Mouse (Mus musculus): ENCODE data around the gene Susd4. TPM values are rescaled to one million over a fixed set of nuclear protein-coding genes. Genes with fewer than 3 reads are reported as not detected.

The Susd4 gene
- polyA plus RNA-seq, 1 experiment from 2014 or later = 26.0 TPM

DNA sequence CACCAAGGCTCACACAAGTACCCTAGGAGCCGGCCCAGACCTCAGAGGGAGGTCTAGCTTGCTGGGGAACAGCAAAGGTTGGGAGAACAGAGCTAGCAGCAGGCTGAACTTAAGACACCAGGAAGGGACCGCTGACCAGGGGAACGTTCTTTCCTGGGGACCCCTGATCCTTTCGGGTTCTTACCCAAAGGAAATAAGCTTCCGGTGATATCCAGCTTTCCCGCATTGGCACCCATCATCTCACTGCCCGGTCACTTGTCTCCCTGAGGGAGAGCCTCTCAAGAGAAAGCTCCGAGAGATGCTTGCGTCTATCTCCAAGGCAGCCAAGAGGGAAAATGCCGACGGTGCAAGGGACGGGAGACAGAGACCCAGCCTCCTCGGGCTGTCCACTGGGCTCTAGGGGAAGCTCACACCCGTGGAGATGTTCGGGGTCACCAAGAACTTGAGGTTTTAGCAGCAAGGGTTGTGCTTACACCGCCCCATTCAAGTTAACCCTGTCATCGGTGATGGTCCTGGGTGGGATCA lies 407 bp upstream of the Susd4 start:
- peak overlapping the region; percentile 67; the same call in 1 of the 2 replicates for H3K9ac ChIP-seq (ENCODE audit: low read depth, low read length)
- H3K27me3 ChIP-seq (ENCODE audit: insufficient read depth, low read length) = no peaks in the 10 kb centered on the region
- no peaks in the 10 kb centered on the region for H3K9me3 ChIP-seq (replicated peaks; ENCODE audit: low read length)
- peak overlapping the region; percentile 80 for H3K4me2 ChIP-seq (ENCODE audit: low read length)
- no peak for DNase-seq (ENCODE audit: low spot score)
- peak overlapping the region; percentile 66 for H3K4me3 ChIP-seq (replicated peaks; ENCODE audit: low read depth, low read length)
- no peak overlapping the region for H3K27ac ChIP-seq
- TF ChIP-seq CTCF (IDR thresholded peaks at IDR 0.05; ENCODE audit: low read depth) = no peak
- ATAC-seq (replicated peaks; ENCODE audit: low FRiP score, low read depth) = no peak
- no peaks in the 10 kb centered on the region for H3K36me3 ChIP-seq (ENCODE audit: insufficient read depth, low read length)
- 0 out of 2 replicates have a peak, but pooled peaks cover 3% of the 10 kb centered on the region for H3K4me1 ChIP-seq (replicated peaks; ENCODE audit: insufficient read depth, low read length)
- WGBS = 10% methylated on average over 17 of the region's 17 CpGs

DNA sequence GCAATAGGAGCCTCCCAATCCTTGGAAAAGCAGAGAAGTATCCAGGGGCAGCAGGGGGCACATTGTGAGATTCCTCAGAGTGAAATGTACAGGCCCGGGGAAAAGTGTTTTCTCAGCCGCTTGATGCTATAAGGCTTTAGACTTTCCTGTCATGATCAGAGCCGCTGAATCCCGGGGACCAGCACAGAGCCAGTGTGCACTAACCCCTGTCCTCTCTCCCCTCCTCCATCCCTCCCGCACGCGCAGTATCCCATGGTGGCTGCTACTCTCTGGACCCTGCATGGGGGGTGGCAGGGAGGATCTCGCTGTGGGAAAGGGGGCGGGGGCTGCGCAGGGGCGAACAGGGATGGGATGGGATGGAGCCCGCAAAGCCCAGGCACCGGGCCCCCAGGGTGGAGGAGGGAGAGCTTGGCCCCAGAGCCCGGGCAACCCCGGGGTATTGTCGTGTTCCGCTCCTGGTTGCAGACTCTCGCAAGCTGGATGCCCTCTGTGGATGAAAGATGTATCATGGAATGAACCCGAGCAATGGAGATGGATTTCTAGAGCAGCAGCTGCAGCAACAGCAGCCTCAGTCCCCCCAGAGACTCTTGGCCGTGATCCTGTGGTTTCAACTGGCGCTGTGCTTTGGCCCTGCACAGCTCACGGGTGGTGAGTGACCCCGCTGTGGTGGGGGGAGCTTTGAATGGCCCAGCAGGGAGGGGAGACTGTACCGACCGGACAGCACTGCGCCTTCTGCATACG lies 1.1 kb downstream of the Susd4 start:
- Histone ChIP-seq H3K27ac (peak overlapping the region; percentile 3; the same call in 1 of the 2 replicates), H3K9me3 (replicated peaks; ENCODE audit: low read length) (no peaks in the 10 kb centered on the region), H3K27me3 (ENCODE audit: insufficient read depth, low read length) (no peaks in the 10 kb centered on the region), H3K4me1 (replicated peaks; ENCODE audit: insufficient read depth, low read length) (0 out of 2 replicates have a peak, but pooled peaks cover 3% of the 10 kb centered on the region), H3K4me2 (ENCODE audit: low read length) (peak overlapping the region; percentile 80), H3K36me3 (ENCODE audit: insufficient read depth, low read length) (no peaks in the 10 kb centered on the region), H3K9ac (ENCODE audit: low read depth, low read length) (peak overlapping the region; percentile 67), H3K4me3 (replicated peaks; ENCODE audit: low read depth, low read length) (peak overlapping the region; percentile 66)
- DNase-seq (ENCODE audit: low spot score) (peak; percentile 59), ATAC-seq (replicated peaks; ENCODE audit: low FRiP score, low read depth) (peak; percentile 66)
- TF ChIP-seq CTCF (IDR thresholded peaks at IDR 0.05; ENCODE audit: low read depth) = no peak
- 3% methylated on average over 27 of the region's 27 CpGs for WGBS

DNA sequence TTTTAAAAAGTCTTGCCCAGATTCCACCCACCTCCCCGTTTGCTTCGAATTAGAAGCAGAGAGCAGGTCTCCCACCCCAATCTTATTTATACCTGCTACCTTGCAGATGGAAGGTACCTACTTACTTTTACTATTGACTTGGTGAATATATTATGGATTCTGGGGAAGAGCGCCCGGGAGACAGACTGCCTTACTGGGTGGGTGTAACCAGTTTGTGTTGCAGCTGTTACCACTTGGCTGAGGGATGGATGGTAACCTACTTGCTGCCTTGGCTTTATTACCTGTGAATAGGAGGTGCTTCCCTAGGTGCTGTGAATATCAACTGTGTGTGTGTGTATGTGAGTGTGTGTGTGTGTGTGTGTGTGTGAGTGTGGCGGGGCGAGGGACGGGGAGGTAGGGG lies 11.9 kb downstream of the Susd4 start:
- H3K4me3 ChIP-seq (replicated peaks; ENCODE audit: low read depth, low read length) = no peak overlapping the region
- DNase-seq (ENCODE audit: low spot score) (no peak), ATAC-seq (replicated peaks; ENCODE audit: low FRiP score, low read depth) (no peak)
- no peaks in the 10 kb centered on the region for H3K4me1 ChIP-seq (replicated peaks; ENCODE audit: insufficient read depth, low read length)
- no peak overlapping the region for H3K9ac ChIP-seq (ENCODE audit: low read depth, low read length)
- H3K27ac ChIP-seq = no peak overlapping the region
- no peaks in the 10 kb centered on the region for H3K9me3 ChIP-seq (replicated peaks; ENCODE audit: low read length)
- no peaks in the 10 kb centered on the region for H3K27me3 ChIP-seq (ENCODE audit: insufficient read depth, low read length)
- TF ChIP-seq CTCF (IDR thresholded peaks at IDR 0.05; ENCODE audit: low read depth) = no peak
- no peaks in the 10 kb centered on the region for H3K36me3 ChIP-seq (ENCODE audit: insufficient read depth, low read length)
- no peak overlapping the region for H3K4me2 ChIP-seq (ENCODE audit: low read length)
- 88% methylated on average over 7 of the region's 7 CpGs for WGBS

DNA sequence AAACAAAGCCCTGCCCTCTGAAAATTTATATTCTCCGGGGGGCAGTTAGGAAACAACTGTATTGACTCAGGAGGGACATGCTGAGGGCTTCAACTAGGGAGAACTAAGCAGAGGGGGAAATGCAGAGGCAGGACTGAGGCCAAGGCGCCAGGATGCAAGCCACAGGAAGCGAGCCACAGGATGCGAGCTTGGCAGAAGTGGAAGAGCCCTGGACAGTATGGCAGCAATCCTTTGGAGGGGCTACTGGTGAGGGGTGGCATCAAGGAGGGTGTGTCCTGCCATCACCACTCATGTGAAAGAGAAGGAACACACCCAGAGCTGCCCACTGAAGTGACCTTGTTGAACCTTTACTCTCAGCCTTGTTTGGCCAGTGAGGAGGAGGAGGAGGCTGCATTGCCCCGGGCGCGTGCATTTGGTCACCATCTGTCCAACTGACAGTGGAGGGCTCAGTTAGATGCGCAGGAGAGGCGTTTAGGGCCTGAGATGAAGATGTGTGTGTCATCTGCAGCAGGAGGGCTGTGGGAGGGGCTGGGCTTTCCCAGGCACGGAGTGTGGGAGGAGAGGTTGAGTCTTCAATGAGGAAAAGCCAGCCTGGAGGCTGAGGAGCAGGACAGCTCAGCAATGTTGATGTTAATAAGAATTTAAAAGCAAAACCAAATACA lies 13.2 kb downstream of the Susd4 start:
- 37% methylated on average over 10 of the region's 10 CpGs for WGBS
- H3K36me3 ChIP-seq (ENCODE audit: insufficient read depth, low read length) = no peaks in the 10 kb centered on the region
- no peak for TF ChIP-seq CTCF (IDR thresholded peaks at IDR 0.05; ENCODE audit: low read depth)
- ATAC-seq (replicated peaks; ENCODE audit: low FRiP score, low read depth) (no peak; the same call in 1 of the 2 replicates), DNase-seq (ENCODE audit: low spot score) (peak; percentile 57)
- no peak overlapping the region for H3K27ac ChIP-seq
- no peaks in the 10 kb centered on the region for H3K4me1 ChIP-seq (replicated peaks; ENCODE audit: insufficient read depth, low read length)
- no peak overlapping the region for H3K4me3 ChIP-seq (replicated peaks; ENCODE audit: low read depth, low read length)
- H3K27me3 ChIP-seq (ENCODE audit: insufficient read depth, low read length) = no peaks in the 10 kb centered on the region
- no peak overlapping the region for H3K4me2 ChIP-seq (ENCODE audit: low read length)
- no peaks in the 10 kb centered on the region for H3K9me3 ChIP-seq (replicated peaks; ENCODE audit: low read length)
- no peak overlapping the region for H3K9ac ChIP-seq (ENCODE audit: low read depth, low read length)

DNA sequence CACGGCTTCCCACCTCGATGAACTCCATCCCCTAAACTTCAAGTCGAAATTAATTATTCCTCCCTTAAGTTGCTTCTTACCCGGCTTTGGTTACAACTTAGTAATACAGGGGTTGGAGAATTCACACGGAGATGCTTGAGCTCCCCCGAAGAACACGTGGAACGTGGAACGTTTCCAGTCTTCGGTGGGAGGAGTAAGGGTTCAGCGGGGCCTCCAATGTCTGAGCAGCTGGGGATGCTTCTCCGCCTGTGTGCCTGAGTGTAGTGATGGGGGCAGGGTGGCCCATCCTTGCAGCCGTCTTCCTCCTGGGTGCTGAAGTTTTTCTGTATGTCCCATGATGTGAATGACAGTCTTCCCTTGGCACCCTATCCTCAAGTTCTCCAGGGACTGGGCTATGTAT lies 14.6 kb downstream of the Susd4 start:
- Histone ChIP-seq H3K36me3 (ENCODE audit: insufficient read depth, low read length) (no peaks in the 10 kb centered on the region), H3K9me3 (replicated peaks; ENCODE audit: low read length) (no peaks in the 10 kb centered on the region), H3K9ac (ENCODE audit: low read depth, low read length) (no peak overlapping the region), H3K27me3 (ENCODE audit: insufficient read depth, low read length) (no peaks in the 10 kb centered on the region), H3K4me1 (replicated peaks; ENCODE audit: insufficient read depth, low read length) (no peaks in the 10 kb centered on the region), H3K4me3 (replicated peaks; ENCODE audit: low read depth, low read length) (no peak overlapping the region), H3K4me2 (ENCODE audit: low read length) (no peak overlapping the region), H3K27ac (no peak overlapping the region)
- no peak for DNase-seq (ENCODE audit: low spot score)
- WGBS = 67% methylated on average over 13 of the region's 13 CpGs
- no peak; the same call in 1 of the 2 replicates for ATAC-seq (replicated peaks; ENCODE audit: low FRiP score, low read depth)
- TF ChIP-seq CTCF (IDR thresholded peaks at IDR 0.05; ENCODE audit: low read depth) = no peak

DNA sequence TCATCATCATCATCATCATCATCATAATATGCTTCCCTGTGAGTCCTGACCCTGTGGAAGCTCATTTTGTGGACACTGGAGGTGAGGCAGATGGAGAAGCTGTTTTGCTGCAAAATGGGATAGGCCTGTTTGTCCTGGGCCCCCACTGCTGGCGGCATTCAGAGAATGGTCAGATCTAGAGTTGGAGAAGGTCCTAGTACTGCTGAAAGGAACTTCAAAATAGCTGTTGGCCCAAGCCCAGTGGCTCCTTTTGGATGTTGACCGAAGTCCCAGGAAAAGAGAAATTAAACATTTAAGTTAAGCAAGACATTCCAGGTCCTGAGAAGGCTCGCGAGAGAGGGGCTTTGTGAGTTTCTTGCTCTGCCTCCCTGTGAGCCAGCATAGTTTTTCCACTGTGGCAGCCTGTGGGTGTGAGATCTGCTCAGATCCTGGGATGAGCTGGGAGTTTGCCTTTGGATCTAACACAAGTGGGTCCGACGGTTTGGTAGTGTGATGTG lies 15.4 kb downstream of the Susd4 start:
- ATAC-seq (replicated peaks; ENCODE audit: low FRiP score, low read depth) = no peak
- Histone ChIP-seq H3K9ac (ENCODE audit: low read depth, low read length) (no peak overlapping the region), H3K27me3 (ENCODE audit: insufficient read depth, low read length) (no peaks in the 10 kb centered on the region), H3K4me3 (replicated peaks; ENCODE audit: low read depth, low read length) (no peak overlapping the region), H3K27ac (no peak overlapping the region), H3K4me2 (ENCODE audit: low read length) (no peak overlapping the region), H3K9me3 (replicated peaks; ENCODE audit: low read length) (no peaks in the 10 kb centered on the region), H3K4me1 (replicated peaks; ENCODE audit: insufficient read depth, low read length) (no peaks in the 10 kb centered on the region), H3K36me3 (ENCODE audit: insufficient read depth, low read length) (no peaks in the 10 kb centered on the region)
- DNase-seq (ENCODE audit: low spot score) = no peak
- WGBS = 86% methylated on average over 6 of the region's 6 CpGs
- TF ChIP-seq CTCF (IDR thresholded peaks at IDR 0.05; ENCODE audit: low read depth) = no peak
